Mouse (Mus musculus) lung, embryonic 14.5 days (tissue): ENCODE data around the gene Donson. TPM values are rescaled to one million over a fixed set of nuclear protein-coding genes. Genes with fewer than 3 reads are reported as not detected.
"Not testable (repeated sequence)": the region's sequence is repeated elsewhere in the genome, so short reads cannot be mapped to it uniquely, and the experiment has no call there.

Source experiments
- ATAC-seq: fragments of 200-750 bp; cut with Nextera tagmentation; 2 replicates; pipeline ENCODE4 v1.8.0; 2017; ENCODE audit warnings: mild to moderate bottlenecking, moderate TSS enrichment, moderate library complexity; ENCODE audit not compliant: insufficient read depth
- DNase-seq: peaks from one replicate; pipeline ENCODE4 v3.0.0-alpha.2; 2015
- H3K27ac ChIP-seq: fragments of 300-500 bp; sonication (generic); 2 replicates; pipeline ENCODE4 v1.5.1; 2014; ENCODE audit warnings: low read depth, mild to moderate bottlenecking, moderate library complexity
- H3K27me3 ChIP-seq: fragments of 300-500 bp; sonication (generic); 2 replicates; pipeline ENCODE4 v1.6.1; 2014; ENCODE audit warnings: low read length, control low read depth; ENCODE audit not compliant: insufficient read depth
- H3K36me3 ChIP-seq: fragments of 300-500 bp; sonication (generic); 2 replicates; pipeline ENCODE4 v1.6.1; 2014; ENCODE audit warnings: control low read depth; ENCODE audit not compliant: insufficient read depth
- H3K4me1 ChIP-seq: fragments of 300-500 bp; sonication (generic); 2 replicates; pipeline ENCODE4 v1.6.1; 2014; ENCODE audit warnings: antibody characterized with exemption, control low read depth; ENCODE audit not compliant: insufficient read depth
- H3K4me2 ChIP-seq: fragments of 300-500 bp; sonication (generic); 2 replicates; pipeline ENCODE4 v1.6.1; 2014; ENCODE audit warnings: mild to moderate bottlenecking
- H3K4me3 ChIP-seq: fragments of 300-500 bp; sonication (generic); 2 replicates; pipeline ENCODE4 v1.5.1; 2014; ENCODE audit warnings: low read depth, low read length
- H3K9ac ChIP-seq: fragments of 300-500 bp; sonication (generic); 2 replicates; pipeline ENCODE4 v1.6.1; 2014
- H3K9me3 ChIP-seq: fragments of 300-500 bp; sonication (generic); 2 replicates; pipeline ENCODE4 v1.6.1; 2016; ENCODE audit warnings: low read depth, low read length, control low read depth
- CTCF ChIP-seq: IDR thresholded peaks from 2 replicates; pipeline ENCODE4 v1.5.1; 2016; ENCODE audit warnings: antibody characterized with exemption, low read depth
- WGBS: fragments of 180-500 bp; shearing (Covaris S2); extraction: QIAGEN DNeasy Blood & Tissue Kit; methylation state at CpG from one replicate; pipeline ENCODE4 v1.1.7; 2014; 5-methylcytosine and 5-hydroxymethylcytosine counted together
- polyA plus RNA-seq: library from polyadenylated mRNA; unstranded; fragments of >200 nt; fragmentation: Nextera tagmentation; extraction: Ambion mirVana; gene quantifications from 2 replicates; pipeline ENCODE4 v1.2.1, GENCODE M21; 2014

Donson gene
- polyA plus RNA-seq, 1 experiment from 2014 or later, result 34.4 TPM

DNA sequence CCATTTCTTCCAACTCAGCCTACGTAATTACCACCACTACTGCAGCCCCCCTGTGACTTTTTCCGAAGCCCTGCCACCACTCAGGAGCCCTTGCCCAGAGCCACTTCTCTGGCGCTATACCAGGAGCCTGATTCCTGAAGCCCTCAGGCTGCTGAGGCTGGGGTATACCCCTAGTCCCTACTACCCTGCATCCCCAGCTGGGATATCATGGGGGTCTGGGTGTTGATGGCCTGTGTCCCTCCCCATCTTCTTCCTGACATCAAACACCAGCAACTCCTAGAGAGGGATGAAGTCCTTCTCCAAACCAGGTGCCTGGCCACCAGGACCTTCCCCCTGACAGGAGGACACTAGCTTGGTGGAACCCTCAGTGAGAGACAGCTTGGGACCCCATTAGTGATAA is 36.4 kb downstream of the Donson start:
- no peaks in the 10 kb centered on the region for H3K27me3 ChIP-seq
- ATAC-seq, result no peak
- DNase-seq, result no peak
- no peak overlapping the region for H3K9ac ChIP-seq
- TF ChIP-seq CTCF, result no peak
- H3K36me3 ChIP-seq, result peaks cover 59% of the 10 kb centered on the region
- H3K4me3 ChIP-seq, result no peak overlapping the region
- no peak overlapping the region for H3K27ac ChIP-seq
- H3K9me3 ChIP-seq, result no peaks in the 10 kb centered on the region
- H3K4me2 ChIP-seq, result no peak overlapping the region
- WGBS, result 88% methylated on average over 3 of the region's 3 CpGs
- no peaks in the 10 kb centered on the region for H3K4me1 ChIP-seq

GRCm38 (mm10) chr16:91649781-91650180 is 38.8 kb downstream of the Donson start:
- Histone ChIP-seq H3K27ac (no peak overlapping the region), H3K4me1 (no peaks in the 10 kb centered on the region), H3K4me3 (no peak overlapping the region), H3K27me3 (no peaks in the 10 kb centered on the region), H3K9me3 (no peaks in the 10 kb centered on the region), H3K4me2 (peak overlapping the region; percentile 36; the same call in 1 of the 2 replicates), H3K36me3 (peaks cover 35% of the 10 kb centered on the region), H3K9ac (no peak overlapping the region)
- no peak for TF ChIP-seq CTCF
- ATAC-seq (no peak), DNase-seq (no peak)

- 61% methylated on average over 3 of the region's 3 CpGs for WGBS
- H3K27me3 ChIP-seq, result no peaks in the 10 kb centered on the region
- H3K27ac ChIP-seq, result no peak overlapping the region
- H3K9me3 ChIP-seq, result no peaks in the 10 kb centered on the region
- peak overlapping the region; percentile 24; the same call in 1 of the 2 replicates for H3K9ac ChIP-seq
- ATAC-seq (no peak), DNase-seq (no peak)
- no peak for TF ChIP-seq CTCF
- H3K36me3 ChIP-seq, result peaks cover 31% of the 10 kb centered on the region
- H3K4me3 ChIP-seq, result peak overlapping the region; percentile 83
- peak overlapping the region; percentile 66 for H3K4me2 ChIP-seq
- H3K4me1 ChIP-seq, result no peaks in the 10 kb centered on the region
These were observed 39.3 kb downstream of the Donson start for GRCm38 (mm10) chr16:91649246-91649645.

- Histone ChIP-seq H3K4me2 (peak overlapping the region; percentile 66), H3K36me3 (peaks cover 21% of the 10 kb centered on the region), H3K9ac (peak overlapping the region; percentile 93), H3K4me1 (no peaks in the 10 kb centered on the region), H3K27ac (peak overlapping the region; percentile 99), H3K9me3 (no peaks in the 10 kb centered on the region), H3K4me3 (peak overlapping the region; percentile 83), H3K27me3 (no peaks in the 10 kb centered on the region)
- peak; percentile 68 for ATAC-seq
- DNase-seq, result peak; percentile 78
- under 1% methylated on average over 25 of the region's 25 CpGs for WGBS
- no peak for TF ChIP-seq CTCF
These were observed 40.4 kb downstream of the Donson start for GRCm38 (mm10) chr16:91648220-91648550.

GRCm38 (mm10) chr16:91647461-91648219 is 40.9 kb downstream of the Donson start, which contains the start of gene Son:
Son (plus strand) TSS chr16:91647506.
- peak; percentile 96 for ATAC-seq
- H3K36me3 ChIP-seq, result peaks cover 22% of the 10 kb centered on the region
- WGBS, result under 1% methylated on average over 69 of the region's 70 CpGs
- peak; percentile 99 for DNase-seq
- peak within 1 kb of the TSS; percentile 99 for H3K27ac ChIP-seq
- peak within 1 kb of the TSS; percentile 83 for H3K4me3 ChIP-seq
- no peaks in the 10 kb centered on the region for H3K27me3 ChIP-seq
- no peak for TF ChIP-seq CTCF
- H3K4me1 ChIP-seq, result no peaks in the 10 kb centered on the region
- H3K4me2 ChIP-seq, result peak within 1 kb of the TSS; percentile 100
- H3K9me3 ChIP-seq, result no peaks in the 10 kb centered on the region
- H3K9ac ChIP-seq, result peak within 1 kb of the TSS; percentile 93

- WGBS, result under 1% methylated on average over 59 of the region's 59 CpGs
- TF ChIP-seq CTCF, result no peak
- peak within 1 kb of the TSS; percentile 93 for H3K9ac ChIP-seq
- no peaks in the 10 kb centered on the region for H3K4me1 ChIP-seq
- ATAC-seq (peak; percentile 93), DNase-seq (peak; percentile 97)
- H3K4me3 ChIP-seq, result peak within 1 kb of the TSS; percentile 83
- H3K27me3 ChIP-seq, result no peaks in the 10 kb centered on the region
- peak within 1 kb of the TSS; percentile 100 for H3K4me2 ChIP-seq
- H3K27ac ChIP-seq, result peak within 1 kb of the TSS; percentile 99
- peaks cover 22% of the 10 kb centered on the region for H3K36me3 ChIP-seq
- H3K9me3 ChIP-seq, result no peaks in the 10 kb centered on the region
These were observed 41.7 kb downstream of the Donson start, which contains the start of gene Gart for GRCm38 (mm10) chr16:91646681-91647419. Gart (minus strand) TSS chr16:91646952.

DNA sequence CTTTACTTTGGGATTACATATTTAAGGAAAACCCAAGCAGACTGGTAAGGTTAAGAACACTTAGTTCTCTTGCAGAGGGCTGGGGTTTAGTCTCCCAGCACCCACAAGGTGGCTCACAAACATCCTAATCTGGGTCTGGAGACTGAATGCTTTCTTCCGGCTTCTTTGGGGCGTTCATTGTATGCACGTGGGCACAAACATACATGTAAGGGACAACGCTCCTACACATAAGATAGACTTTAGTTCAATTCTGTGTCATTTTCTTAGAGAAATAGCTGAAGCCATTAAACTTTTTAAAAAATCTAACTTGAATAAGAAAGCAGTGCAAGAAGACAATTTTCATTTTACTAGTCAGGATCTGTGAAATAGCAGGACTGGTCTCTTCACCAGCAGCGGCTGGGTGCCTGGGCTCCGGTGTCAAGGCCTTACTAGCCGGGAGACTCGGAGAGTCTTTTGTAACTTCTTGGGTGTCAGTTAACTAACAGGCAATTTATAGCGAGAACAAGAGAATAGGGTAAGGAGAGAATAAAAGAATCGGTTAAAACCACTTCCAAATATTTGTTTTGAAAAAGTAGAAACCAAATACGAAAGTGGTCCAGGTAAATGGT is 42.5 kb downstream of the Donson start:
- TF ChIP-seq CTCF, result no peak
- Histone ChIP-seq H3K27ac (peak overlapping the region; percentile 99; the same call in 1 of the 2 replicates), H3K36me3 (peaks cover 22% of the 10 kb centered on the region), H3K4me3 (peak overlapping the region; percentile 83), H3K4me1 (no peaks in the 10 kb centered on the region), H3K4me2 (peak overlapping the region; percentile 100), H3K9me3 (no peaks in the 10 kb centered on the region), H3K27me3 (no peaks in the 10 kb centered on the region), H3K9ac (peak overlapping the region; percentile 93)
- no peak for ATAC-seq
- DNase-seq, result peak; percentile 55
- WGBS, result 1% methylated on average over 11 of the region's 11 CpGs

- ATAC-seq, H3K9ac ChIP-seq, H3K27ac ChIP-seq, H3K27me3 ChIP-seq, H3K4me1 ChIP-seq, H3K9me3 ChIP-seq, DNase-seq: not testable (repeated sequence)
- peaks cover 23% of the 10 kb centered on the region for H3K36me3 ChIP-seq
- peak overlapping the region; percentile 100; the same call in 1 of the 2 replicates for H3K4me2 ChIP-seq
- H3K4me3 ChIP-seq, result 0 out of 2 replicates have a peak overlapping the region, but pooled peaks have one; percentile 83
- WGBS, result no CpG with 5 or more reads among the region's 2 CpGs
These were observed 43.1 kb downstream of the Donson start for GRCm38 (mm10) chr16:91645420-91645819.
